ENCODE assay signal across 29 mouse cellular contexts in genomic region chr19:31865451-31865850, GRCm38 (mm10). TPM values are rescaled to one million over a fixed set of nuclear protein-coding genes. Genes with fewer than 3 reads are reported as not detected.
DNase-seq lines count a peak whose midpoint lies in the region; ATAC-seq and TF ChIP-seq lines count a peak whose summit lies in the region.
"Had no signal": no experiment of that assay in that cellular context is flagged by ENCODE, and none has a peak within 500 bp of the region (broad histone marks: within the 10 kb centered on the region; RNA-seq: fewer than 3 reads in every experiment).

No protein-coding gene starts in this region.

- no peaks in the 10 kb centered on the region for H3K4me1 ChIP-seq in kidney, embryonic 16.5 days (ENCODE audit: insufficient read depth, low read length)
- no peaks in the 10 kb centered on the region for H3K4me1 ChIP-seq in kidney, embryonic 14.5 days (ENCODE audit: control insufficient read depth, insufficient read depth, low read length)
- no peaks in the 10 kb centered on the region for H3K4me1 ChIP-seq in thymus, adult 2 months (replicated peaks; ENCODE audit: control insufficient read depth, insufficient read depth, low read length)
- H3K4me1 ChIP-seq: embryonic facial prominence, embryonic 13.5 days; embryonic facial prominence, embryonic 15.5 days; forebrain, embryonic 12.5 days had no signal

- intact Hi-C loops in left cerebral cortex, postnatal 14 days (cut with DNase I), result loop anchor here (10.0 kb wide), 1 partner anchor 99 kb away; no protein-coding TSS in a partner anchor

- 82% methylated on average over 4 of the region's 4 CpGs for WGBS in kidney, embryonic 16.5 days
- 86% methylated on average over 4 of the region's 4 CpGs for WGBS in kidney, embryonic 14.5 days
- WGBS in thymus, adult 2 months, result 94% methylated on average over 4 of the region's 4 CpGs

- H3K4me2 ChIP-seq in kidney, embryonic 16.5 days (replicated peaks; ENCODE audit: low read depth, low read length), result no peak overlapping the region
- no peak overlapping the region for H3K4me2 ChIP-seq in kidney, embryonic 14.5 days (replicated peaks; ENCODE audit: low read depth, low read length)
- H3K4me2 ChIP-seq: embryonic facial prominence, embryonic 13.5 days; embryonic facial prominence, embryonic 15.5 days; forebrain, embryonic 12.5 days had no signal

- ATAC-seq in kidney, embryonic 16.5 days (ENCODE audit: low FRiP score, low TSS enrichment), result no peak
- ATAC-seq in kidney, embryonic 14.5 days (ENCODE audit: low FRiP score, low TSS enrichment), result no peak
- ATAC-seq: forebrain, embryonic 14.5 days had no signal

- H3K9ac ChIP-seq in kidney, embryonic 16.5 days (replicated peaks; ENCODE audit: low read length), result no peak overlapping the region
- H3K9ac ChIP-seq in kidney, embryonic 14.5 days (ENCODE audit: low read depth, low read length), result no peak overlapping the region
- H3K9ac ChIP-seq: embryonic facial prominence, embryonic 13.5 days; embryonic facial prominence, embryonic 15.5 days; forebrain, embryonic 12.5 days had no signal

- TF ChIP-seq POLR2A in thymus, adult 2 months (IDR thresholded peaks at IDR 0.05; ENCODE audit: control insufficient read depth, extremely low read depth, insufficient read depth, low read length, poor library complexity), result no peak

- no peak for TF ChIP-seq CTCF in thymus, adult 2 months (IDR thresholded peaks at IDR 0.05; ENCODE audit: borderline replicate concordance, control insufficient read depth, extremely low read depth, insufficient read depth, low read length, poor library complexity)

- DNase-seq in kidney, adult 18-20 months, result peak; percentile 13
- DNase-seq in kidney, adult 8-10 months, result peak; percentile 35 to 36
- DNase-seq in kidney, postnatal 10 days, result peak; percentile 6
- peak; percentile 36 to 65 for DNase-seq in kidney, postnatal 25 days
- DNase-seq in left cerebral cortex, postnatal 14 days (ENCODE audit: low spot score in 2 of 2), result no peak
- no peak for DNase-seq in thymus, adult 2 months
- DNase-seq: adrenal gland, adult 2 months; adrenal gland, postnatal 10 days; adrenal gland, postnatal 25 days; cerebellum, adult 11 months; cerebellum, adult 18-20 months; cerebellum, adult 8-10 months; cerebellum, adult 9-11 months; cerebellum, postnatal 14 days; cerebellum, postnatal 36 days; embryo, embryonic 11 days had no signal

- H3K27ac ChIP-seq in kidney, embryonic 16.5 days (ENCODE audit: low read length), result no peak overlapping the region
- H3K27ac ChIP-seq in kidney, embryonic 14.5 days (ENCODE audit: low read depth, low read length), result no peak overlapping the region
- no peak overlapping the region for H3K27ac ChIP-seq in thymus, adult 2 months (ENCODE audit: control insufficient read depth, insufficient read depth, low read length)
- H3K27ac ChIP-seq: embryonic facial prominence, embryonic 13.5 days; embryonic facial prominence, embryonic 15.5 days; forebrain, embryonic 10.5 days; forebrain, embryonic 12.5 days had no signal

- H3K9me3 ChIP-seq in kidney, embryonic 16.5 days (ENCODE audit: low read length), result no peaks in the 10 kb centered on the region
- no peaks in the 10 kb centered on the region for H3K9me3 ChIP-seq in kidney, embryonic 14.5 days (ENCODE audit: control insufficient read depth, low read length)
- H3K9me3 ChIP-seq: embryonic facial prominence, embryonic 13.5 days; embryonic facial prominence, embryonic 15.5 days; forebrain, embryonic 10.5 days; forebrain, embryonic 12.5 days had no signal

- H3K4me3 ChIP-seq in kidney, embryonic 16.5 days (ENCODE audit: low read length), result no peak overlapping the region
- H3K4me3 ChIP-seq in kidney, embryonic 14.5 days (ENCODE audit: low read length), result no peak overlapping the region
- H3K4me3 ChIP-seq in thymus, adult 2 months (ENCODE audit: control insufficient read depth, insufficient read depth, low read length), result no peak overlapping the region
- H3K4me3 ChIP-seq: embryonic facial prominence, embryonic 13.5 days; embryonic facial prominence, embryonic 15.5 days; erythroblast, embryonic 14.5 days; forebrain, embryonic 10.5 days; forebrain, embryonic 12.5 days had no signal

- no peaks in the 10 kb centered on the region for H3K27me3 ChIP-seq in kidney, embryonic 16.5 days (ENCODE audit: insufficient read depth, low read length)
- no peaks in the 10 kb centered on the region for H3K27me3 ChIP-seq in kidney, embryonic 14.5 days (ENCODE audit: control insufficient read depth, insufficient read depth, low read length)
- H3K27me3 ChIP-seq in thymus, adult 2 months (ENCODE audit: control insufficient read depth, insufficient read depth, low read length), result no peaks in the 10 kb centered on the region
- H3K27me3 ChIP-seq: embryonic facial prominence, embryonic 13.5 days; embryonic facial prominence, embryonic 15.5 days; forebrain, embryonic 12.5 days had no signal

- H3K36me3 ChIP-seq in kidney, embryonic 16.5 days (ENCODE audit: insufficient read depth, low read length), result no peaks in the 10 kb centered on the region
- H3K36me3 ChIP-seq in kidney, embryonic 14.5 days (ENCODE audit: control insufficient read depth, insufficient read depth, low read length), result no peaks in the 10 kb centered on the region
- H3K36me3 ChIP-seq in thymus, adult 2 months (ENCODE audit: control insufficient read depth, insufficient read depth, low read length), result no peaks in the 10 kb centered on the region
- H3K36me3 ChIP-seq: embryonic facial prominence, embryonic 13.5 days; embryonic facial prominence, embryonic 15.5 days; forebrain, embryonic 10.5 days; forebrain, embryonic 12.5 days had no signal

RNA-seq across cellular contexts. Expression of gene A1cf, which starts 3.1 kb away (rescaled TPM):
- polyA plus RNA-seq in kidney, embryonic 16.5 days (2015; fragmentation: Nextera tagmentation; extraction: Ambion mirVana), result 1.9 and 2.0 TPM in 2 replicates
- polyA plus RNA-seq in kidney, embryonic 14.5 days (2014; fragmentation: Nextera tagmentation; extraction: Ambion mirVana), result 0.47 and 0.79 TPM in 2 replicates
- total RNA-seq in left cerebral cortex, postnatal 14 days (2021), result not detected
- 0.04 and 0.08 TPM in 2 replicates for polyA plus RNA-seq in thymus, adult 2 months (2012; rRNA removed)
- total RNA-seq: adrenal gland, postnatal 25 days; ES-E14; MEL had no signal
- polyA plus RNA-seq: brain, embryonic 14.5 days; C2C12; embryonic facial prominence, embryonic 11.5 days; embryonic facial prominence, embryonic 13.5 days; embryonic facial prominence, embryonic 15.5 days; erythroblast, embryonic 14.5 days; forebrain, embryonic 10.5 days; forebrain, embryonic 12.5 days; forebrain, embryonic 14.5 days had no signal

Comparison
In these comparisons a context has a peak if more than half of its experiments do, and no peak if none do; other contexts are left out.
1. DNase-seq: peak in kidney, adult 18-20 months (single experiment), kidney, adult 8-10 months (2 of 2), kidney, postnatal 10 days (single experiment) and kidney, postnatal 25 days (2 of 2); none in left cerebral cortex, postnatal 14 days (0 of 2) and thymus, adult 2 months (single experiment).